Mouse (Mus musculus): ENCODE results near the gene Fndc3b. TPM values are rescaled to one million over a fixed set of nuclear protein-coding genes. Genes with fewer than 3 reads are reported as not detected.

The Fndc3b gene
- polyA plus RNA-seq, 1 experiment from 2014 or later = 6.7 TPM

DNA sequence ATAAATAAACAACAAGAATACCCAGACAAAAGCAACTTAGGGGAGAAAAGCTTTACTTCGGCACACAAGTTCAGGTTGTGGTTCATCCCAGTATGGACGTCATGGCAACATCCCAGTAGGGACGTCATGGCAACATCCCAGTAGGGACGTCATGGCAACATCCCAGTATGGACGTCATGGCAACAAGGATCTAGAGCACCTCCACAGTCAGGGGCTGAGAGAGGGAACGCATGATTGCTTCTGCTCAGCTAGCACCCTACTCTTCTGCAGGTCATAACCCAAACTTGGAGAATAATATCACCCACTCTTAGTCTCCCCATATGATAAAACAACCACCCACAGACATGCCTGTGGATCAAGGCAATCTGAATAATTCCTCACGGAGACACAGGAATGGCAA, 29.0 kb upstream of the Fndc3b start:
- 56% methylated on average over 7 of the region's 7 CpGs for WGBS
- H3K4me3 ChIP-seq (replicated peaks; ENCODE audit: low read length) = no peak overlapping the region
- H3K27me3 ChIP-seq (replicated peaks; ENCODE audit: control insufficient read depth, insufficient read depth, low read length) = no peaks in the 10 kb centered on the region
- no peak overlapping the region for H3K9ac ChIP-seq (replicated peaks; ENCODE audit: low read depth, low read length)
- no peak overlapping the region for H3K4me2 ChIP-seq (ENCODE audit: low read length)
- H3K4me1 ChIP-seq (replicated peaks; ENCODE audit: control insufficient read depth, insufficient read depth, low read length) = no peaks in the 10 kb centered on the region
- H3K27ac ChIP-seq (ENCODE audit: low read length) = no peak overlapping the region
- no peaks in the 10 kb centered on the region for H3K36me3 ChIP-seq (ENCODE audit: control insufficient read depth, insufficient read depth)
- H3K9me3 ChIP-seq (ENCODE audit: control insufficient read depth, low read length) = no peaks in the 10 kb centered on the region
- ATAC-seq = no peak

GRCm38 (mm10) chr3:27736180-27736579, 25.1 kb upstream of the Fndc3b start:
- WGBS = 11% methylated on average over 9 of the region's 9 CpGs
- peak overlapping the region; percentile 19 for H3K4me2 ChIP-seq (ENCODE audit: low read length)
- ATAC-seq = no peak

GRCm38 (mm10) chr3:27735113-27735512, 24.0 kb upstream of the Fndc3b start:
- Histone ChIP-seq H3K4me2 (ENCODE audit: low read length) (no peak overlapping the region), H3K4me3 (replicated peaks; ENCODE audit: low read length) (no peak overlapping the region), H3K9me3 (ENCODE audit: control insufficient read depth, low read length) (no peaks in the 10 kb centered on the region), H3K27ac (ENCODE audit: low read length) (no peak overlapping the region), H3K4me1 (replicated peaks; ENCODE audit: control insufficient read depth, insufficient read depth, low read length) (no peaks in the 10 kb centered on the region), H3K27me3 (replicated peaks; ENCODE audit: control insufficient read depth, insufficient read depth, low read length) (no peaks in the 10 kb centered on the region), H3K9ac (replicated peaks; ENCODE audit: low read depth, low read length) (no peak overlapping the region), H3K36me3 (ENCODE audit: control insufficient read depth, insufficient read depth) (no peaks in the 10 kb centered on the region)
- WGBS = 77% methylated on average over 5 of the region's 5 CpGs
- no peak for ATAC-seq

More at GRCm38 (mm10) chr3:27736180-27736579, 25.1 kb upstream of the Fndc3b start:
- H3K36me3 ChIP-seq (ENCODE audit: control insufficient read depth, insufficient read depth) = no peaks in the 10 kb centered on the region
- H3K27ac ChIP-seq (ENCODE audit: low read length) = no peak overlapping the region
- H3K4me3 ChIP-seq (replicated peaks; ENCODE audit: low read length) = no peak overlapping the region
- H3K27me3 ChIP-seq (replicated peaks; ENCODE audit: control insufficient read depth, insufficient read depth, low read length) = no peaks in the 10 kb centered on the region
- no peaks in the 10 kb centered on the region for H3K9me3 ChIP-seq (ENCODE audit: control insufficient read depth, low read length)
- H3K9ac ChIP-seq (replicated peaks; ENCODE audit: low read depth, low read length) = no peak overlapping the region
- H3K4me1 ChIP-seq (replicated peaks; ENCODE audit: control insufficient read depth, insufficient read depth, low read length) = no peaks in the 10 kb centered on the region

GRCm38 (mm10) chr3:27728798-27729782, 18.0 kb upstream of the Fndc3b start:
- Histone ChIP-seq H3K27ac (ENCODE audit: low read length) (no peak overlapping the region), H3K9me3 (ENCODE audit: control insufficient read depth, low read length) (no peaks in the 10 kb centered on the region), H3K36me3 (ENCODE audit: control insufficient read depth, insufficient read depth) (no peaks in the 10 kb centered on the region), H3K4me2 (ENCODE audit: low read length) (no peak overlapping the region), H3K4me3 (replicated peaks; ENCODE audit: low read length) (no peak overlapping the region), H3K9ac (replicated peaks; ENCODE audit: low read depth, low read length) (no peak overlapping the region), H3K27me3 (replicated peaks; ENCODE audit: control insufficient read depth, insufficient read depth, low read length) (no peaks in the 10 kb centered on the region), H3K4me1 (replicated peaks; ENCODE audit: control insufficient read depth, insufficient read depth, low read length) (no peaks in the 10 kb centered on the region)
- ATAC-seq = no peak
- WGBS = 89% methylated on average over 8 of the region's 8 CpGs

DNA sequence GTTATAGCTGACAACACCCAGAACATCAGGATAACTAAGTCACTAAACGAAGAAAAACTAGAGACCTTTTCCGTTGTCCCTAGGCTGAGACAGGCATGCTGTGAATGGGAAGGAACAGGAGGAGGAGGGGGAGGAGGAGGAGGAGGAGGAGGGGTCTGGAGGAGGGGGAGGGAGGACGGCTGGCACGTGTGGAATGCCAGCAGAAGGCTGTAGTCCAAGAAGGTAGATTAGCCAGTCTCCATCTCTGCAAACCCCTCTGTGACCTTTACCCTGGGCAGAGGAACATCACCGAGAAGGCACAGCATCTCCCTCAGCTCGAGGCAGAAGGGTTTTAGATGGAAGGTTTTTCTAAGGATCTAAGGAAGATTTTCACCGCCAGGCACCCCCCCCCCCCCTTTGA, 17.1 kb upstream of the Fndc3b start:
- H3K4me2 ChIP-seq (ENCODE audit: low read length) = no peak overlapping the region
- no peaks in the 10 kb centered on the region for H3K9me3 ChIP-seq (ENCODE audit: control insufficient read depth, low read length)
- no peaks in the 10 kb centered on the region for H3K4me1 ChIP-seq (replicated peaks; ENCODE audit: control insufficient read depth, insufficient read depth, low read length)
- H3K27me3 ChIP-seq (replicated peaks; ENCODE audit: control insufficient read depth, insufficient read depth, low read length) = no peaks in the 10 kb centered on the region
- H3K9ac ChIP-seq (replicated peaks; ENCODE audit: low read depth, low read length) = no peak overlapping the region
- H3K4me3 ChIP-seq (replicated peaks; ENCODE audit: low read length) = no peak overlapping the region
- no peak overlapping the region for H3K27ac ChIP-seq (ENCODE audit: low read length)
- H3K36me3 ChIP-seq (ENCODE audit: control insufficient read depth, insufficient read depth) = no peaks in the 10 kb centered on the region
- ATAC-seq = no peak
- 8% methylated on average over 7 of the region's 7 CpGs for WGBS

GRCm38 (mm10) chr3:27725752-27726151, 14.6 kb upstream of the Fndc3b start:
- Histone ChIP-seq H3K9ac (replicated peaks; ENCODE audit: low read depth, low read length) (no peak overlapping the region), H3K4me1 (replicated peaks; ENCODE audit: control insufficient read depth, insufficient read depth, low read length) (no peaks in the 10 kb centered on the region), H3K36me3 (ENCODE audit: control insufficient read depth, insufficient read depth) (no peaks in the 10 kb centered on the region), H3K27me3 (replicated peaks; ENCODE audit: control insufficient read depth, insufficient read depth, low read length) (no peaks in the 10 kb centered on the region), H3K4me3 (replicated peaks; ENCODE audit: low read length) (no peak overlapping the region), H3K27ac (ENCODE audit: low read length) (no peak overlapping the region), H3K4me2 (ENCODE audit: low read length) (no peak overlapping the region), H3K9me3 (ENCODE audit: control insufficient read depth, low read length) (no peaks in the 10 kb centered on the region)
- no peak for ATAC-seq
- 89% methylated on average over 6 of the region's 6 CpGs for whole genome bisulfite sequencing

- Histone ChIP-seq H3K4me1 (replicated peaks; ENCODE audit: control insufficient read depth, insufficient read depth, low read length) (no peaks in the 10 kb centered on the region), H3K4me2 (ENCODE audit: low read length) (no peak overlapping the region), H3K9ac (replicated peaks; ENCODE audit: low read depth, low read length) (no peak overlapping the region), H3K9me3 (ENCODE audit: control insufficient read depth, low read length) (no peaks in the 10 kb centered on the region), H3K27ac (ENCODE audit: low read length) (no peak overlapping the region), H3K36me3 (ENCODE audit: control insufficient read depth, insufficient read depth) (no peaks in the 10 kb centered on the region), H3K4me3 (replicated peaks; ENCODE audit: low read length) (no peak overlapping the region), H3K27me3 (replicated peaks; ENCODE audit: control insufficient read depth, insufficient read depth, low read length) (no peaks in the 10 kb centered on the region)
- 27% methylated on average over 8 of the region's 8 CpGs for WGBS
- no peak for ATAC-seq
Measured at GRCm38 (mm10) chr3:27724208-27724607, 13.1 kb upstream of the Fndc3b start.

- no peaks in the 10 kb centered on the region for H3K27me3 ChIP-seq (replicated peaks; ENCODE audit: control insufficient read depth, insufficient read depth, low read length)
Measured at GRCm38 (mm10) chr3:27718829-27719365, 7.8 kb upstream of the Fndc3b start.

GRCm38 (mm10) chr3:27713971-27714370, 2.9 kb upstream of the Fndc3b start:
- 42% methylated on average over 4 of the region's 4 CpGs for WGBS
- no peak for ATAC-seq
- Histone ChIP-seq H3K4me3 (replicated peaks; ENCODE audit: low read length) (no peak overlapping the region), H3K27me3 (replicated peaks; ENCODE audit: control insufficient read depth, insufficient read depth, low read length) (no peaks in the 10 kb centered on the region), H3K9me3 (ENCODE audit: control insufficient read depth, low read length) (no peaks in the 10 kb centered on the region), H3K36me3 (ENCODE audit: control insufficient read depth, insufficient read depth) (no peaks in the 10 kb centered on the region), H3K9ac (replicated peaks; ENCODE audit: low read depth, low read length) (no peak overlapping the region), H3K27ac (ENCODE audit: low read length) (no peak overlapping the region), H3K4me1 (replicated peaks; ENCODE audit: control insufficient read depth, insufficient read depth, low read length) (peaks cover 5% of the 10 kb centered on the region), H3K4me2 (ENCODE audit: low read length) (no peak overlapping the region)

More at GRCm38 (mm10) chr3:27718829-27719365, 7.8 kb upstream of the Fndc3b start:
- Histone ChIP-seq H3K27ac (ENCODE audit: low read length) (no peak overlapping the region), H3K36me3 (ENCODE audit: control insufficient read depth, insufficient read depth) (no peaks in the 10 kb centered on the region), H3K9me3 (ENCODE audit: control insufficient read depth, low read length) (no peaks in the 10 kb centered on the region), H3K4me2 (ENCODE audit: low read length) (no peak overlapping the region), H3K9ac (replicated peaks; ENCODE audit: low read depth, low read length) (no peak overlapping the region), H3K4me3 (replicated peaks; ENCODE audit: low read length) (no peak overlapping the region), H3K4me1 (replicated peaks; ENCODE audit: control insufficient read depth, insufficient read depth, low read length) (no peaks in the 10 kb centered on the region)
- WGBS = 90% methylated on average over 5 of the region's 5 CpGs
- no peak for ATAC-seq

Measured in forebrain, embryonic 16.5 days (tissue).